Mouse (Mus musculus): ENCODE measurements at regions not wholly inside any gene's neighbourhood (a gene's known extent, or its start where the extent isn't known, plus 50 kb on each side); places are given as distances from the start of the nearest gene placed in this dataset.
A peak's percentile ranks its signal among the peaks of the same experiment; 100 is the strongest.
"Not testable (repeated sequence)": the region's sequence is repeated elsewhere in the genome, so short reads cannot be mapped to it uniquely, and the experiment has no call there.

- DNase-seq (ENCODE audit: low read depth, low spot score), result no peak
Measured at GRCm38 (mm10) chr12:93812963-93813733, 1878.9 kb upstream of the Flrt2 start.

DNA sequence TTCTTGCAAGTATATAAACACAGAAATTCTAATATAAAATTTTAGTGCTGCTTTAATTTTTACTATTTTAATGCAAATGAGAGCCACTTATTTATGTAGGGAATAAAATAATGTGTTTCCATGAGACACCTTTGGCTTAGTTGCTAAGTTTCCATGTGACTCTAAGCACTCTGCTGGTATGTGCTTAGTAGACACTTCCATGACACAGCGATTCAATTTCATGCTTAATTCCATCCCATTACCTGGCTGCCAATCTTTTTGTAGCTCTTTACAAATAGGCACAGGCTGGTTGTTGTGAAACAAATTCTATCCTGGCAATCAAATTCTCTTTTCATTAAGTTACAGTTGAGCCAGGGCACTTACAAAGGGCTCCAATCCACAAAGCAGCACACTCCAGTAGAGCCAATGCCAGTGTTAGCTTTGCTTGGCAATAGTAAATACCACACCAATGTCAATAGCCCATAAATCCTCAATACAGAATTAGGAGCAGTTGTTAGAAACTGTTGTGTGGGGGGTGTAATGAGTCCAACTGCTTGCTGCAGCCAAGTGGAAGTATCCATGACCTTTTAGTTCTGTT lies 1841.0 kb upstream of the Flrt2 start:
- no peak for DNase-seq (ENCODE audit: low read depth, low spot score)

DNA sequence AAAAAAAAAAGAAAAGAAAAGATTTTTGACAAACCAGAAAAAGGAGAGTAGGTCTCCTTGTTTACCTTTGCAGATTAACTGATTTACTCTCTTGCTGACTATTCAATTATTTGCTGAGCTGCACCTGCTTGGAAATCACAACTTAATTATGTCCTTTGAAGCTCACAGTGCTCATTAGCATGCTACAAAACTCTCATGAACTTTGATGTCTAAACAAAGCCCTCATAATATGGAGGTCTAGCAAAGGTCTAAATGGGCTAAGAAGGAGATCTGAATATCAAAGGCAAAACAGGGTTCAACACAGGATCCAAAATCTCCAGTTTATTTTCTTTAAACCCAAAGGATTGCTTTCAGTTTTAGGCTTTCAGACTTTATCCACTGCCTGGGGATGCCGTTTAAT lies 1840.4 kb upstream of the Flrt2 start:
- DNase-seq (ENCODE audit: low read depth, low spot score), result no peak

DNA sequence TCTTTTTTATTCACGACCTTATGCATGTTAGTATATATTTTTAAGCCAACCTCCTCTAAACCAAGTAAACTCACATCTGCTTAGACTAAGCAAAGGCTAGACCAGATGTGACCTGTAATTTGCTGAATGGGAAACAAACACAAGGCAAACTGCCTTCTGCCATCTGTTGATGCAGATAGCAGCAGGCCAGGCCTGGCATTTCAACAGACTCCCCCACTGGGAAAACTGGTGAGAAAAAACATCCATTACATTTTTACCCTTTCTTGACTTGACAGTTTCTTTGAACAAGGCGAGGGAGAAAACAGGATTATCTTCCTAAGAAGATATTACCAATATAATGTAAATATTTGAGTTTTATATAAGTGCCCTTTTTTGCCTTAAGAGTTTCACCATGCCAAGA lies 1806.1 kb upstream of the Flrt2 start:
- DNase-seq (ENCODE audit: low read depth, low spot score), result no peak

- DNase-seq (ENCODE audit: low read depth, low spot score), result no peak
Measured at GRCm38 (mm10) chr12:93890109-93890508, 1801.9 kb upstream of the Flrt2 start.

DNA sequence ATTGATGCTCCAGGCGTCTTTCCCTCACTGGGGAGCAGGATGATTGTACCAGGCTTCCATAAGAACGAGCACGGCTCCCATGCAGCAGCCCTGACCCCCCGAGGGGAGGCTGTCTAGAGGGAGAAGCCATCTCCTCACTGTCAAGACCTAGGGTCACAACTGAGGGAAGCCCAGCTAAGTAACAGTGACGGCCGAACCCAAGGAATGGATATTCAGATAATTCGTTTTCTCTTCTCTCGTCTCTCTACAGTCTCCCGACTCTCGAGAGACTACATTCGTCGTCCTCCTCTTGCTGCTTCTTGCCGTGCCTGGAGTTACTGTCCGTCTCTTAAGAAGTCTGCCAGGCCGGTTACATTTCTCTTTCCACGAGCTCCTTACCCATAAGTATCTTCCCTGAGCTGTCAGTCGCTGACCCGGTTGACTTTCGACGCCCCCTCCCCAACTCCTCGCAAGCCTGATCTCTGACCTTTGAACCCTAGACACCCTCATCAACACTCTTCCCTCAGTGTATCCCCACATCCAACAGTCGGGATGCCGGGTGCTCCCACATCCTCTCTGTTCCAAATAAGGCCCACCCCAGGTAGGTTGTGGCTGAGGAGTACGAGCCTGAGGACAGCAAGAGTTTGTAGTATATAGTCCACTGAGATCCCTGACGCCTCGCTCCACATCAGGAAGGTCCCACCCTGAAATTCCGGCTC lies 1763.3 kb upstream of the Flrt2 start:
- not testable (repeated sequence) for DNase-seq (ENCODE audit: low read depth, low spot score)

DNA sequence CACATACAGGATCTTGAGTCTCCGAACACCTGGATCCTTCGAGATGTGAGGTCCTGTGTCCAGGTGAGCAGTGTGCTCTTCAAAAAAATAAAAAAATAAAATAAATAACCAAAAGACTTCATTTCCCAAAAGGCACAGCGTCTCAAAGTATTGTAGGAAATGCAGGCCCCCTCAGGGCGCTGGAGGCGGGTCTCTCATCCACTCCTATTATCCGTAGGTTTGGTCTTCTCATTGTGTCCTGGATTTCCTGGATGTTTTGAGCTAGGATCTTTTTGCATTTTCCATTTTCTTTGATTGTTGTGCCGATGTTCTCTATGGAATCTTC lies 1762.8 kb upstream of the Flrt2 start:
- DNase-seq (ENCODE audit: low read depth, low spot score), result not testable (repeated sequence)

- not testable (repeated sequence) for DNase-seq (ENCODE audit: low read depth, low spot score)
Measured at GRCm38 (mm10) chr12:93930242-93930641, 1761.8 kb upstream of the Flrt2 start.

- DNase-seq (ENCODE audit: low read depth, low spot score), result no peak
Measured at GRCm38 (mm10) chr12:93960869-93961268, 1731.2 kb upstream of the Flrt2 start.

GRCm38 (mm10) chr12:93981307-93981706 lies 1710.7 kb upstream of the Flrt2 start:
- no peak for DNase-seq (ENCODE audit: low read depth, low spot score)

DNA sequence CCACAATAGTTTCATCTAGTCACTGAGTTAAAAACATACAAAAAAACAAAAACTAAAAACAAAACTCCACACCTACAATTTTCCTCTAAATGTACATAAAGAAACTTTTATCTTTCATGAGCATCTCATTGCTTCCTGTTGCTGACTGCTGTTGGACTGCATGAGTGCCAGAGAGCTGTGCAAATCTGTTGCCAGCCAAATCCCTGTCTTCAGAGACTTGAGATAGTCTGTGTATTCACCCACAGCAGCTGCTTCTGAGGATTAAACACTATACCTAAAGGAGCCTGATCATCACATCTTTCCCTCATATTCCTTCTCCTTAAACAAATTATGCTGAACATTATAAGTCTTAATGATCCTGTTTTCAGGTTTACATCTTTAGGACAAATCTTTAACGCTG lies 1700.5 kb upstream of the Flrt2 start:
- no peak for DNase-seq (ENCODE audit: low read depth, low spot score)

GRCm38 (mm10) chr12:93993875-93994274 lies 1698.2 kb upstream of the Flrt2 start:
- DNase-seq (ENCODE audit: low read depth, low spot score), result no peak

GRCm38 (mm10) chr12:94015946-94016345 lies 1676.1 kb upstream of the Flrt2 start:
- DNase-seq (ENCODE audit: low read depth, low spot score), result no peak

DNA sequence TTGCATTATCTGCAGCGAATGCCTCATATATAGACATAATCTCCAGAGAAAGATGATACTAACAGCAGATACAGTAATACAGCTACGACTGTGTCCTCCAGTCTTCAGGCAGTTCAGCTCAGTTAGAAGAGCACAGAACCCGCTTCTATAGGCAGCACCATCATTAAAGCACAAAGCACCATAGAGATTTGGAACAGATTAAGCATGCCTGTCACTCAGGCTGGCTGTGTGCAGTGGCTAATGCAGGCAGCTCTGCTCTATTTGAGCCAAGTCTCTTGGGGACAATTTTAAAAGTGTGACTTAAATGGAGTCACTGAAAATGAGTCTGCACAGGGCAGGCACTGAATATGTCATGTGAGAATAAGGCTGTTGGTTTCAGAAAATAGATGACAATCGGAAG lies 1660.7 kb upstream of the Flrt2 start:
- DNase-seq (ENCODE audit: low read depth, low spot score), result no peak

DNA sequence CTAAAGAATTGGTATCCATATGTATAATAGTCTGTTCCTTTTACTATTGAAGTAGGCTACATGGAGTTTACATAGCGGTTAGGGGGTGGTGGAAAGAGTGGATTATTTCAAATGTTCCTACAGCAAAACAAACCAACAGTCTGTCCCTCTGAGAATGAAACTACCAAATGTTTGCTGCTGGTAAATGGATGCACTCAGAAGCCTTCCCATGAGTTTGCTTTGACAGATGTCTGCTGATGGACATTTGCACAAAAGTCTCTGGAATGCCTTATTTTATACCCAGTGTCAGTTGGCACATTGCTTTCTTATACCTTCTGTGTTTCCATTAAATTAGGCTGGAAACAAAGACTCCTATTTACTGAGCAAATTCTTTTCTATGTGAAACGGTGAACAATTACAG lies 1644.1 kb upstream of the Flrt2 start:
- no peak for DNase-seq (ENCODE audit: low read depth, low spot score)

DNA sequence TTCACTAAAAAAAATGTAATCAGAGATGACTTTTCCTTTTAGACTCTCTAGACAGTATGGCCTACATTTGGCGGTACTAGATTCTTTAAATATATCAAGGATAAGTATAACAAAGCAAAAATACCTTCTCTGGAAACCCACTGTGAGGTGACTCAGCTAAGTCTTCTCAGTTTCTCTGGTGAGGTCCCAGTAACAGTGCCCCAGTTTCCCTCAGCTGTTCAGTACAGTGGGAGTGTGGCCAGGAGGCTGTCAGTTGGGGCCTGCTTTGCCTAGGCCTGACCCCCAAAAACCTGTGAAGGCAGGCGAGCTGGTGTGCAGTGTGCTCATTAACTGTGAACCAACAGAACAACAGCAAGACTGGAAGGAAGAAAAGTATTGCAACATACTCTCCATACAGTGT lies 1634.3 kb upstream of the Flrt2 start:
- DNase-seq (ENCODE audit: low read depth, low spot score), result no peak

GRCm38 (mm10) chr12:94059641-94060040 lies 1632.4 kb upstream of the Flrt2 start:
- no peak for DNase-seq (ENCODE audit: low read depth, low spot score)

- DNase-seq (ENCODE audit: low read depth, low spot score), result no peak
Measured at GRCm38 (mm10) chr12:94060336-94060735, 1631.7 kb upstream of the Flrt2 start.

DNA sequence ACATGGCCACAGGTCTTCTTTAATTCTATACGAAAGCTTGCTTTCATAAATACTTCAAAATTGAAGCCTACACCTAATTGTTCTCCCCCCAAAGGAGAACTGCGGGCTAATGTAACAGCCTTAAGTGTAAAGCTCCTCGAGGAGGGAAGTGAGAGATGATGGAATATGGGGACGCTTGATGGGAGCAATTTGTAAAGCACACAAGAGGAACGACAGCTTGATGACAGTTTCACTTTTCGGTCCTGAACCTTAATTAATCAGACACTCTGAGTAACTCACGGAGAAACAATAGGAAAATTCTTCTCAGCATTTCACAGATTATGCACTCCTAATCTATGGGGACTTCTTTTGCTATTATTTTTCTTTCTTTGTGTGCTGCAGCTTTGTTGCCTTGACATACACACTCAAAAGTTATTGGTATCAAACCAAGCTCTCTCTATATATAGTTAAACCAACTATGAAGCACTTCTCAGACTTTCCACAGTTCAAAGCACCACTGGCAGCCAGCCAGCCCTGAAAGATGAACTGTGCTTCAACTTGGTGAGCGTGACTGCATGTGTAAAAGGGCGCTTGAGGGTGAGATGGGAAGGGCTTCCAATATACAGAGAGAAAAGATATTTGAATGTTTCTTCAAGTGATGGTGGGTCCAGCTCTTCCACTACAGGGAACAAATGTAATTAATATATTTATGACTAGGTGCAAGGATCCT lies 1625.4 kb upstream of the Flrt2 start:
- DNase-seq (ENCODE audit: low read depth, low spot score), result peak; percentile 9

DNA sequence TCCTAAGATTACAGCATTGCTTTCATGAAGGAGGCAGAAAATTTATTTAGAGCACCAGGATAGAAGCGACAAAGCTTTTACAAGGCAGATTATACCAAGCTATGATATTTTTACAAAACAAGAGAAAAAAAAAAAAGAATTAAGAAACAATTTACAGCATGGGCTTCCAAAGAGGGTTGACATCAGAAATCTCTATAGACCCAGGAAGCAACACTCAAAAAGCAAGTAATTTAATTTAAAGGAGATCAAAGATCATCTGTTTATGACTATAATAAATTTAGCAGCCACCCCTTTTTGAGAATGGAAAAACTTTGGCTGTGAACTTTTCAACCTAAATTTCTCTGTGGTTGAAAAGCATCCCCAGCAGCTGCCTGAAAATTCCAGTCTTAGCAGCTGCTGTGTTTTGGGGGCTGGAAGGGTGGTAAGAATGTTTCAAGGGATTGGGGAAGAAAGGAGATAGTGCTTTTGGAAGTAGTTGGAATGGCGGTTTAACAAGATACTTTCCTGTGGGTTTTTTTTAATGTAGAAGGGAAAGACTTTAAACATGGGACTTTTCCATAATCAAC lies 1621.0 kb upstream of the Flrt2 start:
- no peak for DNase-seq (ENCODE audit: low read depth, low spot score)

GRCm38 (mm10) chr12:94105582-94106162 lies 1586.4 kb upstream of the Flrt2 start:
- DNase-seq (ENCODE audit: low read depth, low spot score), result no peak

GRCm38 (mm10) chr12:94150143-94150542 lies 1541.9 kb upstream of the Flrt2 start:
- no peak for DNase-seq (ENCODE audit: low read depth, low spot score)

Measured in retina, postnatal 7 days (tissue).